Mouse (Mus musculus): Measurements from ENCODE around the gene Med6. TPM values are rescaled to one million over a fixed set of nuclear protein-coding genes. Genes with fewer than 3 reads are reported as not detected.

Med6 gene
- polyA plus RNA-seq (2015; fragmentation: Nextera tagmentation; extraction: Ambion mirVana) = 50.8 and 51.4 TPM in 2 replicates

GRCm38 (mm10) chr12:81594902-81595671 lies at the start of gene Med6:
Gene Med6 (minus strand): TSS chr12:81595008.
- Histone ChIP-seq H3K4me1 (replicated peaks; ENCODE audit: control insufficient read depth, insufficient read depth, low read length) (peaks cover 4% of the 10 kb centered on the region), H3K4me2 (ENCODE audit: low read length) (peak within 1 kb of the TSS; percentile 84), H3K9me3 (ENCODE audit: control insufficient read depth, low read length) (no peaks in the 10 kb centered on the region), H3K9ac (replicated peaks; ENCODE audit: low read depth, low read length) (peak within 1 kb of the TSS; percentile 58), H3K36me3 (ENCODE audit: control insufficient read depth, insufficient read depth) (no peaks in the 10 kb centered on the region), H3K27ac (ENCODE audit: low read length) (peak within 1 kb of the TSS; percentile 39; the same call in 1 of the 2 replicates), H3K27me3 (replicated peaks; ENCODE audit: control insufficient read depth, insufficient read depth, low read length) (peaks cover 1% of the 10 kb centered on the region; the same call in 1 of the 2 replicates), H3K4me3 (replicated peaks; ENCODE audit: low read length) (peak within 1 kb of the TSS; percentile 57)
- ATAC-seq = peak; percentile 97
- WGBS = 3% methylated on average over 36 of the region's 36 CpGs

DNA sequence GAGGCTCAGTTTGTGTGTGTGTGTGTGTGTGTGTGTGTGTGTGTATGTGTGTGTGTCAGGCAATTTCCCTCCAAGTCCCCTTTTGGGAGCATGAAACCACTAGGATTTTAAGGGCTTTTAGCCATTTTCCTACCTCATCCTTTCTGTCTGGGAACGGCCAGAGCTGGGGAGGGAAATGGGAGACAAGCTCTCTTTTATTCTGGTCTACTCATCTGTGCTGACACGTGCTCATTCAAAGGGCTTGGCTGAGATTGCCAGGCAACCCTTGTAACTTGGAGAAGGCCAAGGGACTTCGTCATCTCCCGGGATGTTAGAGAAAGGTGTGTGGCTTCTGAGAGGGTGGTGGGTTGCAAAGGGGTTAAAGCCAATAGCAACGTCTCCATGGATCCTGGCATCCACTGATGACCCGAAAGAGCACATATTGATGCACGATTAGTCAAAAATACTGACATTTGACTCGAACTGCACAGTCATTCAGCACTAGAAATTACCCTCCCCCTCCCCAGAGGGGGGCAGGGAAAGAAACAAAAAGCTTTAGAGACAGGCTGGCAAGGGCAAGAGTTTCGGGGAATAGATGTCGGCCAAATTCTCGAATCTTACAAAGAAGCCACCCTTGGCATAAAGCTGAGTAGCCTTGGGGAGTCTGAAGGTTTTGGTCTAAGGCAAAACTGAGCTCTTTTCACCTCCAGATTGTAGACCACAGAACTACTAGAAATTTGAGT lies 47.7 kb upstream of the Med6 start:
- Histone ChIP-seq H3K27me3 (replicated peaks; ENCODE audit: control insufficient read depth, insufficient read depth, low read length) (no peaks in the 10 kb centered on the region), H3K4me3 (replicated peaks; ENCODE audit: low read length) (no peak overlapping the region), H3K4me1 (replicated peaks; ENCODE audit: control insufficient read depth, insufficient read depth, low read length) (peaks cover 21% of the 10 kb centered on the region), H3K9ac (replicated peaks; ENCODE audit: low read depth, low read length) (no peak overlapping the region), H3K4me2 (ENCODE audit: low read length) (0 out of 2 replicates have a peak overlapping the region, but pooled peaks have one; percentile 1), H3K27ac (ENCODE audit: low read length) (0 out of 2 replicates have a peak overlapping the region, but pooled peaks have one; percentile 29), H3K9me3 (ENCODE audit: control insufficient read depth, low read length) (no peaks in the 10 kb centered on the region), H3K36me3 (ENCODE audit: control insufficient read depth, insufficient read depth) (no peaks in the 10 kb centered on the region; the same call in 1 of the 2 replicates)
- peak; percentile 84 for ATAC-seq
- 10% methylated on average over 11 of the region's 11 CpGs for WGBS

GRCm38 (mm10) chr12:81640656-81641055 lies 45.8 kb upstream of the Med6 start:
- ATAC-seq = no peak
- no peak overlapping the region for H3K27ac ChIP-seq (ENCODE audit: low read length)

DNA sequence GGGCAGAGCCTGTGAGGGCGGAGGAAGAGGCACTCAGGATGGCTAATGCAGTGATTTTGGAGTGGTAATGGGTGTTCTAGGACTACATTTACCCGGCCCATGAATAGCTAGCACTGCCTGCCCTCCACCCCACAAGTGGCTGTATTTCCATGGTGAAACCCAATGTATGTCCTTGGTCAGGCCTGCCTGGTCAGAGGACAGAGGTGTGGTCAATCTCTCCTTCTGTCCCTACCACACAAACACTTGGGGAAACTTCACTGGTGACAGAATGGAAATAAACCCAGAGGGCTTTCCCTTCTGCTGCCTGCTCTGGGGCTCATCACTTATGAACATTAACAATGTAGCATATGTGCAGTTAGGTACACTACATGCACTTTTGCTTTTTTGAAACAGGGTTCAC lies 38.4 kb upstream of the Med6 start:
- Histone ChIP-seq H3K27me3 (replicated peaks; ENCODE audit: control insufficient read depth, insufficient read depth, low read length) (no peaks in the 10 kb centered on the region), H3K9ac (replicated peaks; ENCODE audit: low read depth, low read length) (no peak overlapping the region), H3K4me3 (replicated peaks; ENCODE audit: low read length) (no peak overlapping the region), H3K9me3 (ENCODE audit: control insufficient read depth, low read length) (no peaks in the 10 kb centered on the region), H3K27ac (ENCODE audit: low read length) (no peak overlapping the region), H3K4me1 (replicated peaks; ENCODE audit: control insufficient read depth, insufficient read depth, low read length) (peaks cover 28% of the 10 kb centered on the region), H3K36me3 (ENCODE audit: control insufficient read depth, insufficient read depth) (no peaks in the 10 kb centered on the region; the same call in 1 of the 2 replicates), H3K4me2 (ENCODE audit: low read length) (peak overlapping the region; percentile 74)
- no peak for ATAC-seq
- 93% methylated on average over 2 of the region's 2 CpGs for WGBS

More at GRCm38 (mm10) chr12:81640656-81641055, 45.8 kb upstream of the Med6 start:
- no peaks in the 10 kb centered on the region for H3K27me3 ChIP-seq (replicated peaks; ENCODE audit: control insufficient read depth, insufficient read depth, low read length)
- no peak overlapping the region for H3K4me3 ChIP-seq (replicated peaks; ENCODE audit: low read length)
- H3K4me2 ChIP-seq (ENCODE audit: low read length) = no peak overlapping the region
- H3K4me1 ChIP-seq (replicated peaks; ENCODE audit: control insufficient read depth, insufficient read depth, low read length) = peaks cover 13% of the 10 kb centered on the region
- no peaks in the 10 kb centered on the region for H3K9me3 ChIP-seq (ENCODE audit: control insufficient read depth, low read length)
- no peak overlapping the region for H3K9ac ChIP-seq (replicated peaks; ENCODE audit: low read depth, low read length)
- 64% methylated on average over 5 of the region's 5 CpGs for WGBS
- H3K36me3 ChIP-seq (ENCODE audit: control insufficient read depth, insufficient read depth) = no peaks in the 10 kb centered on the region; the same call in 1 of the 2 replicates

- peak overlapping the region; percentile 74 for H3K4me2 ChIP-seq (ENCODE audit: low read length)
- H3K27ac ChIP-seq (ENCODE audit: low read length) = peak overlapping the region; percentile 96
- H3K4me1 ChIP-seq (replicated peaks; ENCODE audit: control insufficient read depth, insufficient read depth, low read length) = peaks cover 28% of the 10 kb centered on the region
- peak; percentile 45 for ATAC-seq
- H3K9ac ChIP-seq (replicated peaks; ENCODE audit: low read depth, low read length) = peak overlapping the region; percentile 92
- peak overlapping the region; percentile 75 for H3K4me3 ChIP-seq (replicated peaks; ENCODE audit: low read length)
- H3K9me3 ChIP-seq (ENCODE audit: control insufficient read depth, low read length) = no peaks in the 10 kb centered on the region
- WGBS = 2% methylated on average over 31 of the region's 31 CpGs
- no peaks in the 10 kb centered on the region for H3K36me3 ChIP-seq (ENCODE audit: control insufficient read depth, insufficient read depth)
- H3K27me3 ChIP-seq (replicated peaks; ENCODE audit: control insufficient read depth, insufficient read depth, low read length) = no peaks in the 10 kb centered on the region
These were observed 37.0 kb upstream of the Med6 start for GRCm38 (mm10) chr12:81631661-81632401.

GRCm38 (mm10) chr12:81630915-81631660 lies 36.3 kb upstream of the Med6 start, which contains the start of gene Ttc9:
Gene Ttc9 (plus strand): TSS chr12:81631249.
- H3K4me1 ChIP-seq (replicated peaks; ENCODE audit: control insufficient read depth, insufficient read depth, low read length) = peaks cover 26% of the 10 kb centered on the region
- WGBS = under 1% methylated on average over 70 of the region's 82 CpGs
- ATAC-seq = peak; percentile 82

DNA sequence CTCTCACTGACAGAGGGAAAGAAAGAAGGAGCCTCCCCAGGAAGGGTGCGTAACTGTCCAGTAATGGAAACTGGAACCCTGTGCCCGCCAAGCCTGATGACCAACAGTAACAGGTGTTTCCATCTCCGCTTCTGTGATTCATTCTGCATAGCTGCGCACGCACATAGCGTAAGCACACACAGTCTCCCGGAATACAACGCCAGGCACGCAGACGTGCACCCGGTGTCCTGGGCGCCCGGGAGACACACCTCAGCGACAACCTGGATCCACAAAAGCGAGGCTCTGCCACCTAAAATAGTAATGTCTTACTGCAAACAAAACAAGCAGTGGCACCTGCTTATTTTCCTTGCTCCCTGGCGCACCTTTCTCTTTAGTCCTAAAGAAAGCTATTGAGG lies 35.7 kb upstream of the Med6 start:
- Histone ChIP-seq H3K4me2 (ENCODE audit: low read length) (peak overlapping the region; percentile 74), H3K27ac (ENCODE audit: low read length) (peak overlapping the region; percentile 96), H3K9me3 (ENCODE audit: control insufficient read depth, low read length) (no peaks in the 10 kb centered on the region), H3K4me3 (replicated peaks; ENCODE audit: low read length) (peak overlapping the region; percentile 75), H3K36me3 (ENCODE audit: control insufficient read depth, insufficient read depth) (no peaks in the 10 kb centered on the region), H3K9ac (replicated peaks; ENCODE audit: low read depth, low read length) (peak overlapping the region; percentile 92), H3K27me3 (replicated peaks; ENCODE audit: control insufficient read depth, insufficient read depth, low read length) (no peaks in the 10 kb centered on the region), H3K4me1 (replicated peaks; ENCODE audit: control insufficient read depth, insufficient read depth, low read length) (peaks cover 28% of the 10 kb centered on the region)
- 1% methylated on average over 16 of the region's 16 CpGs for WGBS
- ATAC-seq = peak; percentile 66

More at GRCm38 (mm10) chr12:81630915-81631660, 36.3 kb upstream of the Med6 start, which contains the start of gene Ttc9:
- peak within 1 kb of the TSS; percentile 92 for H3K9ac ChIP-seq (replicated peaks; ENCODE audit: low read depth, low read length)
- H3K27ac ChIP-seq (ENCODE audit: low read length) = peak within 1 kb of the TSS; percentile 96
- no peaks in the 10 kb centered on the region for H3K36me3 ChIP-seq (ENCODE audit: control insufficient read depth, insufficient read depth)
- no peaks in the 10 kb centered on the region for H3K9me3 ChIP-seq (ENCODE audit: control insufficient read depth, low read length)
- peak within 1 kb of the TSS; percentile 74 for H3K4me2 ChIP-seq (ENCODE audit: low read length)
- H3K4me3 ChIP-seq (replicated peaks; ENCODE audit: low read length) = peak within 1 kb of the TSS; percentile 75
- no peaks in the 10 kb centered on the region for H3K27me3 ChIP-seq (replicated peaks; ENCODE audit: control insufficient read depth, insufficient read depth, low read length)

DNA sequence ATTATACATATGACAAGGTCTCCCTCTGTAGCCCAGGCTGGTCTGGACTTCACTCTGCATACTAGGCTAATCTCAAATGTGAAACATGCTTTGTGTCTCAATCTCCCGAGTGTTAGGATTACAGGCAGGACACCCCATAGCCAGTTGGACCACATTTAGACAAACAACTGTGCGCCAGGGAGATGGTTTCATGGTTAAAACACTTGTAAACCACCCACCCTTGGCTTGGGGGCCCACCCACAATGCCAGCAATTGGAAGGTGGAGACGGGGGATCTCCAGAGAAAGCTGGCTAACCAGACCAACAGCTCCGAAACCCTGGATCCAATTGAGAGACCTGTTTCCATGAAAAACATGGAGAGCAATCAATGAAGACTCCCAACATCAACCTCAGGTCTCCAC lies 33.3 kb upstream of the Med6 start:
- ATAC-seq = no peak
- H3K9me3 ChIP-seq (ENCODE audit: control insufficient read depth, low read length) = no peaks in the 10 kb centered on the region
- no peaks in the 10 kb centered on the region for H3K27me3 ChIP-seq (replicated peaks; ENCODE audit: control insufficient read depth, insufficient read depth, low read length)
- H3K27ac ChIP-seq (ENCODE audit: low read length) = no peak overlapping the region
- no peak overlapping the region for H3K4me2 ChIP-seq (ENCODE audit: low read length)
- peaks cover 22% of the 10 kb centered on the region for H3K4me1 ChIP-seq (replicated peaks; ENCODE audit: control insufficient read depth, insufficient read depth, low read length)
- no peak overlapping the region for H3K4me3 ChIP-seq (replicated peaks; ENCODE audit: low read length)
- 84% methylated on average over 4 of the region's 4 CpGs for WGBS
- H3K9ac ChIP-seq (replicated peaks; ENCODE audit: low read depth, low read length) = no peak overlapping the region
- H3K36me3 ChIP-seq (ENCODE audit: control insufficient read depth, insufficient read depth) = no peaks in the 10 kb centered on the region
